Mouse (Mus musculus): Measurements from ENCODE around the gene Ric8b.

GRCm38 (mm10) chr10:85054876-85055275 lies 137.5 kb downstream of the Ric8b start:
- no peak for TF ChIP-seq CTCF (IDR thresholded peaks at IDR 0.05; ENCODE audit: borderline replicate concordance, insufficient read depth, low read length)
- no peak for TF ChIP-seq POLR2A (IDR thresholded peaks at IDR 0.05; ENCODE audit: low read depth, low read length)
